Mouse (Mus musculus) intestine, postnatal 0 days (tissue): ENCODE data around the gene Tspan17. TPM values are rescaled to one million over a fixed set of nuclear protein-coding genes. Genes with fewer than 3 reads are reported as not detected.
A peak's percentile ranks its signal among the peaks of the same experiment; 100 is the strongest.

Source experiments
- ATAC-seq: fragments of 200-750 bp; cut with Nextera tagmentation; 2 replicates; pipeline ENCODE4 v1.8.0; 2017; ENCODE audit warnings: mild to moderate bottlenecking, moderate TSS enrichment, moderate library complexity
- H3K27ac ChIP-seq: fragments of 300-500 bp; sonication (generic); 2 replicates; pipeline ENCODE4 v1.5.1; 2014; ENCODE audit warnings: mild to moderate bottlenecking, low read depth, low read length, moderate library complexity
- H3K27me3 ChIP-seq: fragments of 300-500 bp; sonication (generic); replicated peaks from 2 replicates; pipeline ENCODE4 v1.6.1; 2014; ENCODE audit warnings: low read length, mixed read lengths; ENCODE audit not compliant: control insufficient read depth, insufficient read depth
- H3K36me3 ChIP-seq: fragments of 300-500 bp; sonication (generic); 2 replicates; pipeline ENCODE4 v1.6.1; 2014; ENCODE audit warnings: mild to moderate bottlenecking, moderate library complexity; ENCODE audit not compliant: control insufficient read depth, insufficient read depth
- H3K4me1 ChIP-seq: fragments of 300-500 bp; sonication (generic); replicated peaks from 2 replicates; pipeline ENCODE4 v1.6.1; 2014; ENCODE audit warnings: antibody characterized with exemption, low read length, mixed read lengths; ENCODE audit not compliant: control insufficient read depth, insufficient read depth
- H3K4me2 ChIP-seq: fragments of 300-500 bp; sonication (generic); replicated peaks from 2 replicates; pipeline ENCODE4 v1.6.1; 2014; ENCODE audit warnings: low read depth, mild to moderate bottlenecking, moderate library complexity
- H3K4me3 ChIP-seq: fragments of 300-500 bp; sonication (generic); 2 replicates; pipeline ENCODE4 v1.5.1; 2014; ENCODE audit warnings: low read depth, low read length
- H3K9ac ChIP-seq: fragments of 300-500 bp; sonication (generic); 2 replicates; pipeline ENCODE4 v1.6.1; 2014; ENCODE audit warnings: mild to moderate bottlenecking, low read depth, low read length
- H3K9me3 ChIP-seq: fragments of 300-500 bp; sonication (generic); 2 replicates; pipeline ENCODE4 v1.6.1; 2016; ENCODE audit warnings: mixed run types; ENCODE audit not compliant: control insufficient read depth
- CTCF ChIP-seq: sonication (generic); IDR thresholded peaks from 2 replicates; pipeline ENCODE4 v1.5.1; 2016; ENCODE audit warnings: low read depth, mild to moderate bottlenecking, control low read depth, antibody characterized with exemption, moderate library complexity
- WGBS: fragments of 180-500 bp; shearing (Covaris S2); extraction: QIAGEN DNeasy Blood & Tissue Kit; methylation state at CpG from one replicate; pipeline ENCODE4 v1.1.7; 2014; 5-methylcytosine and 5-hydroxymethylcytosine counted together
- polyA plus RNA-seq: library from polyadenylated mRNA; unstranded; fragments of >200 nt; fragmentation: Nextera tagmentation; extraction: Ambion mirVana; gene quantifications from 2 replicates; pipeline ENCODE4 v1.2.1, GENCODE M21; 2015

Tspan17 gene
- polyA plus RNA-seq, 1 experiment from 2014 or later: 15.2 TPM

DNA sequence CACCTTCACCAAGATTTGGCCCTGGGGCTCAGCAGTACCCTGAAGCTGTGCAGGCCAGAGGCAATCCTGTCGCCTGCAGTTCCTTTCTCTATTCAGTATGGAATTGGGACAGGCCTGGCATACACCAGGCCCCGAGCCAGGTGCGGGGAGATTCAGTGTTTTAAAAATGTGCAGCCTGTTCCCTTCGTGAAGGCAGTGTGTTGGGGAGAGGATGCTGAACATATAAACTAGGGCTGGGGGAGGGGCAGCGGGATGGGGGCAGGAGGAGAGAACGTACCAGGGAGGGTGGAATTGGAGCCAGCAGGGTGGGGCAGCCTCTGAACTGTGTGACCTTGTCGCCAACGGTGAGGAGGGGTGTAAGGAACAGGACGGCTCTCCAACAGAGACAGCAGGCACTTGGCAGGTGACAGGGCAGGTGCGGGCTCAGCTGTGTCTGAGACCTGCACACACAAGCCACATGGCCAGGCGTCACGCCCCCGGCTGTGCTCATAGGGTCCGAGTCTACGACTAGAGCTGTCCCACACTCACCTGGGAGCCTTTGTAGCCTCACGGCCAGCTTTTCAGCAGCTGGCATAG is 4.9 kb downstream of the Tspan17 start:
- 0 out of 2 replicates have a peak, but pooled peaks cover 4% of the 10 kb centered on the region for H3K27me3 ChIP-seq
- H3K4me3 ChIP-seq: no peak overlapping the region
- ATAC-seq: no peak
- H3K4me2 ChIP-seq: no peak overlapping the region
- WGBS: 60% methylated on average over 16 of the region's 16 CpGs
- no peak overlapping the region for H3K9ac ChIP-seq
- H3K9me3 ChIP-seq: no peaks in the 10 kb centered on the region
- TF ChIP-seq CTCF: no peak
- H3K4me1 ChIP-seq: no peaks in the 10 kb centered on the region
- H3K36me3 ChIP-seq: no peaks in the 10 kb centered on the region
- H3K27ac ChIP-seq: no peak overlapping the region

DNA sequence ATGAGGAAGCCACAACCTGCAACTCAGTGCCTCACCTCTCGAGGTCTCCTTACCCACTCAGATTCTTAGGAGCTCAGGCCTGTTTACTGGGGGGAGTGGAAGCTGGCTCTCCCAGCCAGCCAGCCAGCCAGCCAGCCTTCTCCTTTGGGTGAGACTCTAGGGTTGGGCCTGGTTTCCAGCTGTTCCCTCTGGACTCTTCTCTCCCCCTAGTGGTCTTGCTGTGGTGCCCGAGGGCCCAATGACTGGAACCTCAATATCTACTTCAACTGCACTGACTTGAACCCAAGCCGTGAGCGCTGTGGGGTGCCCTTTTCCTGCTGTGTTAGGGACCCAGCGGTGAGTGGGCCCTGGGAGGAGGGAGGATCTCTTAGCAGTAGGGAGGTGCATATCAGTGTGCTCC is 5.7 kb downstream of the Tspan17 start:
- H3K4me2 ChIP-seq: no peak overlapping the region
- H3K27me3 ChIP-seq: 0 out of 2 replicates have a peak, but pooled peaks cover 4% of the 10 kb centered on the region
- no peak overlapping the region for H3K27ac ChIP-seq
- no peaks in the 10 kb centered on the region for H3K36me3 ChIP-seq
- 55% methylated on average over 5 of the region's 5 CpGs for WGBS
- no peaks in the 10 kb centered on the region for H3K9me3 ChIP-seq
- no peaks in the 10 kb centered on the region for H3K4me1 ChIP-seq
- ATAC-seq: no peak
- H3K9ac ChIP-seq: no peak overlapping the region
- no peak overlapping the region for H3K4me3 ChIP-seq
- peak; percentile 44; the same call in 1 of the 2 replicates for TF ChIP-seq CTCF

DNA sequence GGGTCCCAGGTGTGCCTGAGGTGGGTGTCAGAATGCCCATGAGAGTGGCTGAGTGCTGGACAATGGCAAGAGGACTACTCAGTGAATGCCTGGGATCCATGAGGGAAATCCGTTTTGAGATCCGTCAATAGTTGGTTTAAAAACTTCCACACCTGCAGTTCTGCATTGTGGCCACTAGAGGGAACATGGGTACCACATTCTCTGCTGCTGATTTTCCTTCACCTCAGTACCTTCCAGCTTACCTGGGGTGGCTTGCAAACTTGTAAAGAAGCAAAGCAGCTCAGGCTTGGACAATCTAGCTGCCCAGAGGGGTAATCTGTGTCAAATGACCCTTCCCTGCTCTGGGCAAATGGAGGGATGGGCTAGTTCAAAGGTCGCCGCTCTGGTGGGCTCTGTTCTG is 8.2 kb downstream of the Tspan17 start:
- Histone ChIP-seq H3K9ac (no peak overlapping the region), H3K4me1 (no peaks in the 10 kb centered on the region), H3K27me3 (no peaks in the 10 kb centered on the region), H3K4me2 (no peak overlapping the region), H3K36me3 (no peaks in the 10 kb centered on the region), H3K4me3 (no peak overlapping the region), H3K27ac (no peak overlapping the region), H3K9me3 (no peaks in the 10 kb centered on the region)
- no peak for ATAC-seq
- 38% methylated on average over 4 of the region's 4 CpGs for WGBS
- peak; percentile 92 for TF ChIP-seq CTCF

DNA sequence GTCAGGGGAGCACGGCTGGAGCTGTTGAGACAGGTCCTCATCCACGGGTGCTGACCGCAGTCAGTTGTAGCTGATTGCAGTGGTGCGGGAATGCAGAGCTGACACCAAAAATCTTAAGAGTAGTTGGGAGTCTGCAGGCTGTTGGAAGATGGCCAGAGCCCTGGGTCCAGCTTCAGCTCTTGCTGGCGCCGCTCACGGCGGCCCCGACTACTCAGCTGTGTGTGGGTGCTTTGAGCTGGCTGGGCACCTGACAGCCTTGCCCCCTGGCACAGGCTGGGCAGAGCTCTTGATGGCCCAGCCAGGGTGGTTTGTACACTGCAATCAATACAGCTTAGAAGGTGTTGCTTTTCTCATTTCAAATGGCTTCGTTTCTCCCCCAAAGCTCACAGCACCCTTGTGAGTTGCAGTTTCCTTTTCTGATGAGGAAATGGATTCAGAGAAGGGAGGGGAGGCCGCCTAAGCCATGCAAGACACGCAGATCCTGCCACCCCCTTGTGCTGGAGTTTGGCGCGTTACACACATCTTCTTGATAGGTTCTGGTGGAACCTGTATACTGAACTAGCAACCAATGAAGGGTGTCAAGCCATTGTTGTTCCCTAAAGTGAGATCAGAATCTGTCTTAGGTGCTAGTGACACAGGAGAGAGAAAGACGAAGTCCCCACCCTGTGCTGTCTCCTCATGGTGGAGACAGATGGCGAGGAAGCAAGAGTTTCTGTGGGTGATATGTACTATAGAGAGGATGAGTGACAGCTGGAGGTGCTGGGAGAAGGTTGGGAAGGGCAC is 8.9 kb downstream of the Tspan17 start:
- H3K4me3 ChIP-seq: no peak overlapping the region
- H3K4me1 ChIP-seq: no peaks in the 10 kb centered on the region
- 77% methylated on average over 16 of the region's 16 CpGs for WGBS
- no peak; the same call in 1 of the 2 replicates for TF ChIP-seq CTCF
- H3K36me3 ChIP-seq: no peaks in the 10 kb centered on the region
- ATAC-seq: no peak
- no peaks in the 10 kb centered on the region for H3K9me3 ChIP-seq
- H3K27ac ChIP-seq: no peak overlapping the region
- H3K27me3 ChIP-seq: no peaks in the 10 kb centered on the region
- no peak overlapping the region for H3K9ac ChIP-seq
- H3K4me2 ChIP-seq: no peak overlapping the region

DNA sequence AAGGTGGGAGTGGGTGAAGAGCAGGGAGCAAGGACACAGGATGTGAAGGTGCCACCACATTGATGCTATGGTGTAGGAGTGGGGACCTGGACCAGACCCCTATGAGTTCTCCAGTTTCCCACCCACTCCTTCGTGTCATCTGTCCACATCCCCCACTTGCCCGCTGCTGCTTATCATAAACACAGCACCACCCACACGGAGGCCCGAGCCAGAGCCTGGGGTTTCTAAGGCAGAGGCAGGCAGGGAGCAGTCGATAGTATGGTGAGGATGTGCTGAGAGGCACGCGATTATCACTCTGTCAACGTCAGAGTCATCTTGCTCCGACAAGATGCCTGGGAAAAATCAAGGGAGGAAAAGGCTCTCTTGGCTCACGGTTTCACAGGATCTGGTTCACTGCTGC is 9.6 kb downstream of the Tspan17 start:
- no peaks in the 10 kb centered on the region for H3K36me3 ChIP-seq
- no peak for TF ChIP-seq CTCF
- no peak overlapping the region for H3K27ac ChIP-seq
- H3K9me3 ChIP-seq: no peaks in the 10 kb centered on the region
- WGBS: 68% methylated on average over 10 of the region's 10 CpGs
- H3K9ac ChIP-seq: no peak overlapping the region
- no peak for ATAC-seq
- H3K4me2 ChIP-seq: no peak overlapping the region
- H3K4me1 ChIP-seq: no peaks in the 10 kb centered on the region
- no peaks in the 10 kb centered on the region for H3K27me3 ChIP-seq
- no peak overlapping the region for H3K4me3 ChIP-seq

- no peak overlapping the region for H3K9ac ChIP-seq
- peak; percentile 98 for TF ChIP-seq CTCF
- 17% methylated on average over 9 of the region's 9 CpGs for WGBS
- no peak overlapping the region for H3K4me3 ChIP-seq
- no peaks in the 10 kb centered on the region for H3K36me3 ChIP-seq
- no peaks in the 10 kb centered on the region for H3K9me3 ChIP-seq
- H3K4me2 ChIP-seq: 0 out of 2 replicates have a peak overlapping the region, but pooled peaks have one; percentile 37
- no peaks in the 10 kb centered on the region for H3K4me1 ChIP-seq
- H3K27me3 ChIP-seq: no peaks in the 10 kb centered on the region
- no peak for ATAC-seq
- no peak overlapping the region for H3K27ac ChIP-seq
Measured at GRCm38 (mm10) chr13:54799701-54800100, 10.5 kb downstream of the Tspan17 start.
